Mouse (Mus musculus) CH12.LX (cell line): ENCODE results near the gene Mgat3. TPM values are rescaled to one million over a fixed set of nuclear protein-coding genes. Genes with fewer than 3 reads are reported as not detected.

Experiments
- DNase-seq: peaks from one replicate; pipeline ENCODE4 v3.0.0-alpha.2; 2013; ENCODE audit errors: extremely low read depth
- H3K27ac ChIP-seq: 2 replicates; pipeline ENCODE4 v1.5.1; 2012; ENCODE audit warnings: low read depth, mild to moderate bottlenecking, control low read depth, moderate library complexity; ENCODE audit not compliant: insufficient read depth
- H3K27me3 ChIP-seq: replicated peaks from 2 replicates; pipeline ENCODE3; 2012; ENCODE audit warnings: inconsistent platforms
- H3K36me3 ChIP-seq, 2 experiments: replicated peaks in 1 of 2; 2 replicates each; pipeline versions ENCODE3 to v1.6.1; 2012; ENCODE audit warnings: inconsistent platforms in 1 of 2, low read length in 1 of 2, mild to moderate bottlenecking in 1 of 2, mixed read lengths in 1 of 2, moderate library complexity in 1 of 2; ENCODE audit not compliant: control insufficient read depth in 1 of 2, insufficient read depth in 1 of 2
- H3K4me1 ChIP-seq, 2 experiments: 2 replicates each; pipeline ENCODE4 v1.6.1; 2012; ENCODE audit warnings: inconsistent platforms in 1 of 2, moderate library complexity in 1 of 2; ENCODE audit not compliant: insufficient read depth in 2 of 2, control insufficient read depth in 1 of 2
- H3K4me2 ChIP-seq: 2 replicates; pipeline ENCODE4 v1.6.1; 2012; ENCODE audit warnings: low read depth, mild to moderate bottlenecking, control low read depth; ENCODE audit not compliant: poor library complexity, insufficient read depth, severe bottlenecking
- H3K4me3 ChIP-seq, 3 experiments: fragments of 150-350 bp in 1 of 3; sonication (generic) in 1 of 3; replicated peaks in 1 of 3; 2 replicates each; pipeline versions ENCODE3 to v1.5.1; 2011 to 2012; ENCODE audit warnings: low read depth in 2 of 3, low read length in 2 of 3, mild to moderate bottlenecking in 2 of 3, moderate library complexity in 2 of 3, control low read depth in 1 of 3, improper control_type of control experiment in 1 of 3, inconsistent platforms in 1 of 3, mixed read lengths in 1 of 3; ENCODE audit not compliant: poor library complexity in 1 of 3
- H3K79me2 ChIP-seq: replicated peaks from 2 replicates; pipeline ENCODE4 v1.6.1; 2012; ENCODE audit warnings: mild to moderate bottlenecking, moderate library complexity; ENCODE audit not compliant: control insufficient read depth, poor library complexity, insufficient read depth, severe bottlenecking; ENCODE audit errors: extremely low read depth
- H3K9ac ChIP-seq: 2 replicates; pipeline ENCODE4 v1.6.1; 2012; ENCODE audit warnings: low read depth, mild to moderate bottlenecking, control low read depth, moderate library complexity; ENCODE audit not compliant: insufficient read depth
- H3K9me3 ChIP-seq: replicated peaks from 2 replicates; pipeline ENCODE3; 2012; ENCODE audit warnings: low read length, inconsistent platforms, mixed read lengths
- BHLHE40 ChIP-seq: IDR thresholded peaks from 2 replicates; pipeline ENCODE4 v1.6.1; 2011; ENCODE audit warnings: mild to moderate bottlenecking, low read depth, low read length, improper control_type of control experiment
- CHD1 ChIP-seq: IDR thresholded peaks from 2 replicates; pipeline ENCODE4 v1.6.1; 2012; ENCODE audit warnings: low read depth, low read length, improper control_type of control experiment, inconsistent platforms
- CHD2 ChIP-seq: IDR thresholded peaks from 2 replicates; pipeline ENCODE4 v1.6.1; 2011; ENCODE audit warnings: low read length, improper control_type of control experiment
- CTCF ChIP-seq, 2 experiments: IDR thresholded peaks in 1 of 2; conservative IDR thresholded peaks in 1 of 2; 2 replicates each; pipeline ENCODE4 v1.5.1; 2011 to 2012; ENCODE audit warnings: low read depth in 2 of 2, low read length in 2 of 2, improper control_type of control experiment in 1 of 2, inconsistent platforms in 1 of 2, mild to moderate bottlenecking in 1 of 2, moderate library complexity in 1 of 2
- ELF1 ChIP-seq: IDR thresholded peaks from 2 replicates; pipeline ENCODE4 v1.6.1; 2014; ENCODE audit warnings: low read depth, mild to moderate bottlenecking, inconsistent platforms, low read length, improper control_type of control experiment
- GABPA ChIP-seq: IDR thresholded peaks from 2 replicates; pipeline ENCODE4 v1.6.1; 2012; ENCODE audit warnings: low read depth, low read length, improper control_type of control experiment, inconsistent platforms; ENCODE audit not compliant: insufficient replicate concordance
- HCFC1 ChIP-seq: IDR thresholded peaks from 2 replicates; pipeline ENCODE4 v1.6.1; 2012; ENCODE audit warnings: low read depth, mild to moderate bottlenecking, inconsistent platforms, low read length, improper control_type of control experiment
- IRF4 ChIP-seq: IDR thresholded peaks from 2 replicates; pipeline ENCODE4 v1.6.1; 2014; ENCODE audit warnings: low read depth, mild to moderate bottlenecking, inconsistent platforms, low read length, improper control_type of control experiment
- JUND ChIP-seq: conservative IDR thresholded peaks from 2 replicates; pipeline ENCODE4 v1.6.1; 2011; ENCODE audit warnings: low read depth, low read length, improper control_type of control experiment
- KAT2A ChIP-seq: IDR thresholded peaks from 2 replicates; pipeline ENCODE4 v1.6.1; 2012; ENCODE audit warnings: low read length, improper control_type of control experiment, inconsistent platforms; ENCODE audit not compliant: insufficient replicate concordance
- MAFK ChIP-seq: IDR thresholded peaks from 2 replicates; pipeline ENCODE4 v1.6.1; 2011; ENCODE audit warnings: low read length, improper control_type of control experiment; ENCODE audit not compliant: insufficient replicate concordance
- MAZ ChIP-seq: IDR thresholded peaks from 2 replicates; pipeline ENCODE4 v1.6.1; 2012; ENCODE audit warnings: low read depth, mild to moderate bottlenecking, inconsistent platforms, low read length, improper control_type of control experiment, moderate library complexity
- MEF2A ChIP-seq: IDR thresholded peaks from 2 replicates; pipeline ENCODE4 v1.6.1; 2014; ENCODE audit warnings: low read depth, mild to moderate bottlenecking, inconsistent platforms, low read length, improper control_type of control experiment, borderline replicate concordance
- MXI1 ChIP-seq: IDR thresholded peaks from 2 replicates; pipeline ENCODE4 v1.6.1; 2011; ENCODE audit warnings: mild to moderate bottlenecking, low read depth, low read length, improper control_type of control experiment
- MYC ChIP-seq: IDR thresholded peaks from 2 replicates; pipeline ENCODE4 v1.6.1; 2011; ENCODE audit warnings: low read depth, mild to moderate bottlenecking, improper control_type of control experiment, low read length
- NELFE ChIP-seq: IDR thresholded peaks from 2 replicates; pipeline ENCODE4 v1.6.1; 2011; ENCODE audit warnings: low read depth, low read length, improper control_type of control experiment
- PAX5 ChIP-seq: IDR thresholded peaks from 2 replicates; pipeline ENCODE4 v1.6.1; 2012; ENCODE audit warnings: low read length, inconsistent platforms, mixed read lengths
- POLR2A ChIP-seq: IDR thresholded peaks from 2 replicates; pipeline ENCODE4 v1.6.1; 2011; ENCODE audit warnings: low read depth, mild to moderate bottlenecking, improper control_type of control experiment, low read length
- RAD21 ChIP-seq: IDR thresholded peaks from 2 replicates; pipeline ENCODE4 v1.6.1; 2011; ENCODE audit warnings: low read depth, mild to moderate bottlenecking, low read length, improper control_type of control experiment, moderate library complexity
- RCOR1 ChIP-seq: conservative IDR thresholded peaks from 2 replicates; pipeline ENCODE4 v1.6.1; 2012; ENCODE audit warnings: low read depth, mild to moderate bottlenecking, inconsistent platforms, low read length, improper control_type of control experiment
- SIN3A ChIP-seq: IDR thresholded peaks from 2 replicates; pipeline ENCODE4 v1.6.1; 2012; ENCODE audit warnings: low read length, improper control_type of control experiment, inconsistent platforms
- SMC3 ChIP-seq: IDR thresholded peaks from 2 replicates; pipeline ENCODE4 v1.6.1; 2011; ENCODE audit warnings: low read depth, low read length, improper control_type of control experiment
- TBP ChIP-seq: conservative IDR thresholded peaks from 2 replicates; pipeline ENCODE4 v1.6.1; 2011; ENCODE audit warnings: low read depth, low read length, improper control_type of control experiment
- UBTF ChIP-seq: IDR thresholded peaks from 2 replicates; pipeline ENCODE4 v1.6.1; 2012; ENCODE audit warnings: low read depth, mild to moderate bottlenecking, inconsistent platforms, low read length, improper control_type of control experiment, moderate library complexity
- USF1 ChIP-seq: IDR thresholded peaks from 2 replicates; pipeline ENCODE4 v1.6.1; 2014; ENCODE audit warnings: low read depth, mild to moderate bottlenecking, inconsistent platforms, low read length, improper control_type of control experiment
- USF2 ChIP-seq: conservative IDR thresholded peaks from 2 replicates; pipeline ENCODE4 v1.6.1; 2011; ENCODE audit warnings: low read depth, low read length, improper control_type of control experiment
- ZC3H11A ChIP-seq: IDR thresholded peaks from 2 replicates; pipeline ENCODE4 v1.6.1; 2012; ENCODE audit warnings: low read depth, mild to moderate bottlenecking, inconsistent platforms, low read length, improper control_type of control experiment
- ZKSCAN1 ChIP-seq: IDR thresholded peaks from 2 replicates; pipeline ENCODE4 v1.6.1; 2012; ENCODE audit warnings: low read depth, inconsistent platforms, low read length, improper control_type of control experiment, borderline replicate concordance
- ZMIZ1 ChIP-seq: IDR thresholded peaks from 2 replicates; pipeline ENCODE4 v1.6.1; 2012; ENCODE audit warnings: low read depth, mild to moderate bottlenecking, inconsistent platforms, low read length, improper control_type of control experiment
- dilution Hi-C: fragments of 300-500 bp; cut with MboI; formaldehyde crosslinking; loops from 2 replicates; pipeline ENCODE4 v1.14.3; 2020; ENCODE audit warnings: low sequenced_read_pairs; ENCODE audit not compliant: extremely low pct_unique_long_range_greater_than_20kb, extremely low pct_ligation_motif_present
- in situ Hi-C: fragments of 300-500 bp; cut with MboI; formaldehyde crosslinking; loops from 3 replicates; pipeline ENCODE4 v1.14.3; 2019; ENCODE audit warnings: low sequenced_read_pairs, low pct_ligation_motif_present, low pct_unique_long_range_greater_than_20kb, mixed read lengths
- polyA plus RNA-seq: library from polyadenylated mRNA; unstranded; fragments of >175 nt; gene quantifications from 2 replicates; pipeline ENCODE4 v1.2.1, GENCODE M21; 2012; ENCODE audit warnings: low read depth; ENCODE audit not compliant: insufficient read length
- total RNA-seq, 2 experiments: library from RNA; depleted of rRNA; stranded (reverse); fragments of 300-350 nt in 1 of 2; fragments of >200 nt in 1 of 2; gene quantifications; 2 replicates each; pipeline ENCODE4 v1.2.3; 2012 to 2014

Mgat3 gene
- total and polyA plus RNA-seq, 3 experiments: 0.09 to 0.36 (median 0.21) TPM

GRCm38 (mm10) chr15:80257602-80258239 is 84.2 kb downstream of the Mgat3 start:
- no peak for DNase-seq
- in situ Hi-C loops (loop anchor here (5.0 to 25.0 kb wide), 2 partner anchors 40 to 705 kb away; no protein-coding TSS in a partner anchor), dilution Hi-C loops (no loop called here)
- peaks cover 15 to 41% of the 10 kb centered on the region in 2 experiments for H3K4me1 ChIP-seq
- H3K79me2 ChIP-seq: peaks cover 23% of the 10 kb centered on the region
- no peak for TF ChIP-seq ZKSCAN1
- TF ChIP-seq CHD2: peak; percentile 51; the same call in 1 of the 2 replicates
- TF ChIP-seq POLR2A: peak; percentile 60
- TF ChIP-seq PAX5: no peak
- no peak for TF ChIP-seq MAFK
- TF ChIP-seq RAD21: no peak
- TF ChIP-seq SIN3A: peak; percentile 32; the same call in 1 of the 2 replicates
- TF ChIP-seq BHLHE40: no peak
- TF ChIP-seq GABPA: no peak
- no peak for TF ChIP-seq KAT2A
- no peak for TF ChIP-seq CHD1
- TF ChIP-seq MAZ: no peak
- no peak for TF ChIP-seq SMC3
- TF ChIP-seq ZMIZ1: peak; percentile 82; the same call in 1 of the 2 replicates
- TF ChIP-seq MEF2A: no peak; the same call in 1 of the 2 replicates
- no peak for TF ChIP-seq ZC3H11A
- no peak for TF ChIP-seq HCFC1
- TF ChIP-seq MYC: no peak
- no peak for TF ChIP-seq NELFE
- no peak for TF ChIP-seq JUND
- no peak for TF ChIP-seq ELF1
- peak; percentile 30; the same call in 1 of the 2 replicates for TF ChIP-seq MXI1
- TF ChIP-seq TBP: no peak
- TF ChIP-seq USF1: no peak
- TF ChIP-seq USF2: no peak
- no peak; the same call in 1 of the 2 replicates for TF ChIP-seq RCOR1
- TF ChIP-seq CTCF (conservative IDR thresholded peaks at IDR 0.05 in 1 of 2, IDR thresholded peaks at IDR 0.05 in 1 of 2; ENCODE audit: low read depth in 2 of 2, low read length in 2 of 2): no peak
- no peak for TF ChIP-seq UBTF
- no peak for TF ChIP-seq IRF4
- peaks cover 47 to 74% of the 10 kb centered on the region in 2 experiments for H3K36me3 ChIP-seq
- H3K9ac ChIP-seq: peak overlapping the region; percentile 96; the same call in 1 of the 2 replicates
- H3K9me3 ChIP-seq: no peaks in the 10 kb centered on the region
- no peaks in the 10 kb centered on the region for H3K27me3 ChIP-seq
- peak overlapping the region in 1 of 3 experiments; percentile 94 for H3K4me3 ChIP-seq
- H3K4me2 ChIP-seq: peak overlapping the region; percentile 94; the same call in 1 of the 2 replicates
- peak overlapping the region; percentile 31; the same call in 1 of the 2 replicates for H3K27ac ChIP-seq
